Mouse (Mus musculus) heart, postnatal 0 days (tissue): ENCODE results near the gene Sirpa.

Source experiments
- CTCF ChIP-seq: IDR thresholded peaks from 2 replicates; pipeline ENCODE4 v1.5.1; 2016; ENCODE audit warnings: antibody characterized with exemption, control low read depth, low read depth
- EP300 ChIP-seq: IDR thresholded peaks from 2 replicates; pipeline ENCODE4 v1.6.1; 2016; ENCODE audit warnings: antibody characterized with exemption, low read depth

DNA sequence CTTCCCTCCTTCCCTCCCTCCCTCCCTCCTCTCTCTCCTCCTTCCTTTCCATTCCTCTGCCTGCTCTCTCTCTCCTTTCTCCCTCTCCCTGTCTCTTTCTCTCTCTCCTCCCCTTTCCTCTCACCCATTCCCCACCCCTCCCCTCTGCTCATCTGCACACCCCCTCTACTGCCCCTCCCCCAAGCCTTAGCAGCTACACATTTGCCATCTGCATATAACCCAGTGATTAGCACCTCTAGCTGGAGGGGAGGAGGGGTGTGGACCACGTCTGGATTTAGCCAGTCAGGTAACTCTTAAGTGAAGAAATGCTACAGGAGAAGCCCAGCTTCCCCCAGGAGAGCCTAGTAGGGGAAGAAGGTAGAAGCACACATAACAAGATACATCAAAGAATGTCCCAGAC is 7.7 kb upstream of the Sirpa start:
- TF ChIP-seq CTCF (no peak), EP300 (no peak)
